Mouse (Mus musculus) olfactory bulb, adult 2 months (tissue): ENCODE results near the gene Sumo3.

Experiments
- CTCF ChIP-seq: fragments of 200-500 bp; IDR thresholded peaks from 2 replicates; pipeline ENCODE4 v1.5.1; 2012; ENCODE audit warnings: low read depth, mild to moderate bottlenecking, low read length, moderate library complexity; ENCODE audit not compliant: insufficient read depth
- POLR2A ChIP-seq: fragments of 200-500 bp; IDR thresholded peaks from 2 replicates; pipeline ENCODE4 v1.6.1; 2012; ENCODE audit warnings: mild to moderate bottlenecking, low read depth, low read length, moderate library complexity; ENCODE audit not compliant: insufficient read depth

GRCm38 (mm10) chr10:77623069-77623492 lies 17.2 kb downstream of the Sumo3 start:
- TF ChIP-seq POLR2A (no peak), CTCF (no peak)
